Mouse (Mus musculus): Measurements from ENCODE around the gene Ccl2. TPM values are rescaled to one million over a fixed set of nuclear protein-coding genes. Genes with fewer than 3 reads are reported as not detected.

The Ccl2 gene
- polyA plus RNA-seq, 1 experiment from 2014 or later, result 0.31 TPM

DNA sequence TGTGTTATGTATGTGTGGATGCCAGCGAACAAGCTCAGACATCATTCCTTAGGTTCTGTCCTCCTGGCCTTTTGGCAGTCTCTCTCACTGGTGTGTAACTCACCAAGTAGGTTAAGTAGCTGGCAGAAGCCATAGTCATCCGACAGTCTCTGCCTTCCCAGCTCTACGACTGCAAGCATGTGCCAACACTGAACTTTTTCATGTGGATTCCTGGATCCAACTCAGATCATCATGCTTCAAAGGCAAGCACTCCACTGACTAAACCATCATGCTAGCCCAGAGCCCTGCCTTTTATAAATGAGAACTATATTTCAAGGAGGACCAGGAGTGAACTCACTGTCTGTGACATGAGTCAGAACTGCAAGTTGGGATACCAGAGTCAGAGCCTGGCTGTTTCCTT lies 38.3 kb downstream of the Ccl2 start:
- WGBS, result 85% methylated on average over 3 of the region's 3 CpGs
- no peak overlapping the region for H3K4me3 ChIP-seq (ENCODE audit: low read depth, low read length)
- H3K9me3 ChIP-seq (replicated peaks; ENCODE audit: control insufficient read depth, low read length, poor library complexity, severe bottlenecking), result no peaks in the 10 kb centered on the region
- H3K27ac ChIP-seq (ENCODE audit: low read length), result no peak overlapping the region
- H3K27me3 ChIP-seq (ENCODE audit: control insufficient read depth, insufficient read depth, low read depth, low read length), result no peaks in the 10 kb centered on the region
- ATAC-seq, result no peak
- no peaks in the 10 kb centered on the region for H3K4me1 ChIP-seq (ENCODE audit: control insufficient read depth, insufficient read depth, low read length)
- H3K9ac ChIP-seq (ENCODE audit: low read depth, low read length), result no peak overlapping the region
- no peaks in the 10 kb centered on the region for H3K36me3 ChIP-seq (ENCODE audit: control insufficient read depth, insufficient read depth, low read length)
- H3K4me2 ChIP-seq (ENCODE audit: low read length), result no peak overlapping the region

DNA sequence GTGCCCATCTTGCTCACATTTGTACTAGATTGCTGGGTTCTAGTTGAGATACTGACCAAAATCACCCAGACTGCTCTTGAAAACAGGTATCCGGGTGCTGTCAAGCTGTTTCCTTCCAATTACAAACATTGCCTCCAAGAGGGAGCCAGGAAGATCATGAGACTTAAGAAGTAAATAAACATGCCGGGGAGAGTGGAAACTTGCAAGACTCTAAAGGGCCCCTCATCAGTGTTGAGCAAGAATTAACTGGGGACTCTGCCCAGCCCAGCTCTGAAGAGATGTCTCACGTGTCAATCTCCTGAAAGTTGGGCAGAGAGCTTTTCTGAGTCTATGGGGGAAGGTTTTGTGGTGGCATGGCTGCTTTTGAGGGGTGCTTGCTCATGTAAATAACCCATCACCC lies 41.7 kb downstream of the Ccl2 start:
- no peak for ATAC-seq
- H3K4me3 ChIP-seq (ENCODE audit: low read depth, low read length), result no peak overlapping the region
- no peaks in the 10 kb centered on the region for H3K4me1 ChIP-seq (ENCODE audit: control insufficient read depth, insufficient read depth, low read length)
- no peaks in the 10 kb centered on the region for H3K27me3 ChIP-seq (ENCODE audit: control insufficient read depth, insufficient read depth, low read depth, low read length)
- no peak overlapping the region for H3K9ac ChIP-seq (ENCODE audit: low read depth, low read length)
- no peak overlapping the region for H3K27ac ChIP-seq (ENCODE audit: low read length)
- H3K9me3 ChIP-seq (replicated peaks; ENCODE audit: control insufficient read depth, low read length, poor library complexity, severe bottlenecking), result no peaks in the 10 kb centered on the region
- 82% methylated on average over 3 of the region's 3 CpGs for WGBS
- no peaks in the 10 kb centered on the region for H3K36me3 ChIP-seq (ENCODE audit: control insufficient read depth, insufficient read depth, low read length)
- H3K4me2 ChIP-seq (ENCODE audit: low read length), result no peak overlapping the region

DNA sequence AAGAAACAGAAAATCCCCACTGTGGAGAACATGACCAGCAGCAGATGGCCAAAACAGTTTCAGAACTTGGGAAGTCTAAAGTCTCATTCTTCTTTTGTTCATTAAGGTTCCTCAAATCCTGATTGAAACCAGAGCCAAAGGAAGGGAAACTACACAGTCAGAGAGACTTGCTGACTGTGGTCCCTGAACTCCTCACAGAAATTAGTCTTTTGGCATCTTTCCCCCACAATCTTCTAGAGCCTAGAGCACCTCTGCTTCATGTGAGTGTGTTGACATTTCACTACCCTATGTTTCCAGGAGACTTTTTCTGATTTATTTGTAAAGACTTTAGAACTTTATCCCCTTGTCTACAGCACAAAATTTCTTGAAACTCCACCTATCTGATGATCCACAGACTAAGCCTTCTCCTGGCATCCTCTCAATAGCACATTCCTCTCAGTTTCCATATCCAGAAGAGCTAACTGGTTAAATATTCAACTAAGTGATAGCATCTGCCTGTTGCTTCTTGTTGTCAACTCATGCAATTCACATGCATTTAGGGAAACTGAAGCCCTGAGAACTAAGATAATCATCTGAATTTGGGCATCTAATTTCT lies 42.9 kb downstream of the Ccl2 start:
- no peaks in the 10 kb centered on the region for H3K9me3 ChIP-seq (replicated peaks; ENCODE audit: control insufficient read depth, low read length, poor library complexity, severe bottlenecking)
- H3K4me3 ChIP-seq (ENCODE audit: low read depth, low read length), result no peak overlapping the region
- ATAC-seq, result no peak
- H3K36me3 ChIP-seq (ENCODE audit: control insufficient read depth, insufficient read depth, low read length), result no peaks in the 10 kb centered on the region
- H3K4me2 ChIP-seq (ENCODE audit: low read length), result no peak overlapping the region
- no peaks in the 10 kb centered on the region for H3K27me3 ChIP-seq (ENCODE audit: control insufficient read depth, insufficient read depth, low read depth, low read length)
- H3K9ac ChIP-seq (ENCODE audit: low read depth, low read length), result no peak overlapping the region
- H3K27ac ChIP-seq (ENCODE audit: low read length), result no peak overlapping the region
- H3K4me1 ChIP-seq (ENCODE audit: control insufficient read depth, insufficient read depth, low read length), result no peaks in the 10 kb centered on the region

DNA sequence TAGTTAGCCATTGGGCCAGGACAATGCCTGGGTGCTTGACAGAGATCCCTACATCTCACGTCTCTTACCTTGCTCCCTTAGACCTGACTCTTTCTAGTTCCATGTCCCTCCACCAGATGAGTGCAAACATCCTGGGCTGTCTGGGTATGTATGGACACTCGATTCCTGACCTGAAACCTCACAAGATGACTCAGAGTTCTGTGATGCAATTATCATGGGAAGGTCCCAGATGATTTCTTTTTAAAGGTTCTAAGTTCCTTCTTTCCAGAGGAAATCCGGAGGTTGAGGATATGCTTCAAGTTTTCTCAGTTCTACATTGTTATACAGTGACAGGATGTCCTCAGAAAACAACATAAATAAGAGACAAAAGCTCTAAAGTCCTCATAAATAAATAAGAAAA lies 45.5 kb downstream of the Ccl2 start:
- WGBS, result 84% methylated on average over 3 of the region's 3 CpGs
- Histone ChIP-seq H3K4me1 (ENCODE audit: control insufficient read depth, insufficient read depth, low read length) (no peaks in the 10 kb centered on the region), H3K4me2 (ENCODE audit: low read length) (no peak overlapping the region), H3K4me3 (ENCODE audit: low read depth, low read length) (no peak overlapping the region), H3K36me3 (ENCODE audit: control insufficient read depth, insufficient read depth, low read length) (no peaks in the 10 kb centered on the region), H3K27ac (ENCODE audit: low read length) (no peak overlapping the region), H3K9ac (ENCODE audit: low read depth, low read length) (no peak overlapping the region), H3K9me3 (replicated peaks; ENCODE audit: control insufficient read depth, low read length, poor library complexity, severe bottlenecking) (no peaks in the 10 kb centered on the region), H3K27me3 (ENCODE audit: control insufficient read depth, insufficient read depth, low read depth, low read length) (no peaks in the 10 kb centered on the region)
- no peak for ATAC-seq

DNA sequence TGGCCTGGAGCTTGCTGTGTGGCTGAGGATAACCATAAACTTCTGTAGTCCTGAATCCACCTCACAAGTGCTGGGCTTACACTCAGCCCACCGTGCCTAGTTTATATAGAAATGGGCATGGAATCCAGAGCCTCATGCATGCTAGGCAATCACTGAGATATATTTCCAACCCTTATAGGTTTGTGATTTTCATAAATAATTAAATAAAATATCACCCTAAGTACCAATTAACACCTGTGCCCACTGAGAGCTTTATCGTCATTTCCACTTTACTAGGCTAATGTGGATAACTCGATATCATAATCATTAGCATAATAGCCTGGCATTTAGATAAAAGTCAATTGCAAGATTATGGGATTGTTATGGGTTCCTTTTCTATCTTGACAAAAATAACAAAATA lies 49.0 kb downstream of the Ccl2 start:
- Histone ChIP-seq H3K36me3 (ENCODE audit: control insufficient read depth, insufficient read depth, low read length) (no peaks in the 10 kb centered on the region), H3K27me3 (ENCODE audit: control insufficient read depth, insufficient read depth, low read depth, low read length) (no peaks in the 10 kb centered on the region), H3K4me3 (ENCODE audit: low read depth, low read length) (no peak overlapping the region), H3K4me1 (ENCODE audit: control insufficient read depth, insufficient read depth, low read length) (no peaks in the 10 kb centered on the region), H3K9me3 (replicated peaks; ENCODE audit: control insufficient read depth, low read length, poor library complexity, severe bottlenecking) (no peaks in the 10 kb centered on the region), H3K4me2 (ENCODE audit: low read length) (no peak overlapping the region), H3K9ac (ENCODE audit: low read depth, low read length) (no peak overlapping the region), H3K27ac (ENCODE audit: low read length) (no peak overlapping the region)
- ATAC-seq, result no peak
- 84% methylated on average over 3 of the region's 3 CpGs for WGBS

Other genes starting within 250 kb of the Ccl2 start
- gene 5530401A14Rik, start 174.9 kb upstream of the Ccl2 start, polyA plus RNA-seq (2015; fragmentation: Nextera tagmentation; extraction: Ambion mirVana), result 0.61 and 1.0 TPM in 2 replicates
- gene Asic2, start 67.1 kb upstream of the Ccl2 start, polyA plus RNA-seq (2015; fragmentation: Nextera tagmentation; extraction: Ambion mirVana), result 13.0 and 16.2 TPM in 2 replicates
- not detected in 2 replicates for gene Gm17268, start 3.0 kb downstream of the Ccl2 start, polyA plus RNA-seq (2015; fragmentation: Nextera tagmentation; extraction: Ambion mirVana)
- gene Ccl7, start 10.1 kb downstream of the Ccl2 start, polyA plus RNA-seq (2015; fragmentation: Nextera tagmentation; extraction: Ambion mirVana), result 0.27 and 0.48 TPM in 2 replicates
- 0.23 TPM in 1 of 2 replicates, not detected in the other for gene Ccl11, start 22.3 kb downstream of the Ccl2 start, polyA plus RNA-seq (2015; fragmentation: Nextera tagmentation; extraction: Ambion mirVana)
- 1.0 and 1.1 TPM in 2 replicates for gene Ccl12, start 66.3 kb downstream of the Ccl2 start, polyA plus RNA-seq (2015; fragmentation: Nextera tagmentation; extraction: Ambion mirVana)
- not detected in 2 replicates for gene Ccl8, start 79.6 kb downstream of the Ccl2 start, polyA plus RNA-seq (2015; fragmentation: Nextera tagmentation; extraction: Ambion mirVana)

Data from midbrain, embryonic 16.5 days (tissue).